Mouse (Mus musculus): ENCODE measurements around the gene Map7. TPM values are rescaled to one million over a fixed set of nuclear protein-coding genes. Genes with fewer than 3 reads are reported as not detected.

Gene Map7
- total RNA-seq, 2 experiments from 2014 or later, result 2.3 to 3.7 TPM

- no peak for DNase-seq
Observed at GRCm38 (mm10) chr10:20185806-20186205, 37.5 kb downstream of the Map7 start.

- no peak for DNase-seq
Observed at GRCm38 (mm10) chr10:20186800-20187273, 38.6 kb downstream of the Map7 start.

GRCm38 (mm10) chr10:20190139-20190747 is 42.0 kb downstream of the Map7 start:
- no peak for DNase-seq

DNA sequence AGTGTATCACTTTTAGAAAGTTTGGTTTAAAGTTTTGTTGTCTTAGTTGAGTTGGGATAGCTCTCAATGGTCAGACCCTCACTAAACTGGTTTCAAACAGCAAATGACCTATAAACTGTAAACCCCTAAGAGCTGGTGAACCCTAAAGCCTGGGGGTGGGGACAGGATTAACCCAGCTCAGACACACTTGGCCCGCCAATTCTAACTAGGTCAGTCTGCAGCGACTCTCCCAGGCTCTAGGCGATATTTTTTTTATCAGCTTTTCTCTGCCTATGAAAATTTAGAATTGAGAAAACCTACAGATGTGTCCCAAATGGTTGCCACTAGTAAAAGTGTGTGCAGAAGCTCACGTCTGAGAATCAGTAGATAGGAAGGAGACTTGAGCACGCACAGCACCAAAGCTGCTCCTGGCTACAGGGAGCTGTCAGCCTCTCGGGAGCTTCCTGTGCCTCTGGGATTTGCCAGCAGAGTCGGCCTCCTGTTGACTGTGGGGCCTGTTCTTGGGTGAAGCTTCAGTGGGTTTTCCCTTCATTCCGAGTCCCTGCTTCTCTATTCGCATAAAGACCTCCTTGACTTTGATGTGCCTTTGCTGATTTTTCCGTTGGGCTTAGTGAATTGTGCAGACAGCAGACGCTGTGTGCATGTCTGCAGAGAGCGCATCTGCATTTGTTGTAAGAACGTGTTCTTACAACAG is 46.7 kb downstream of the Map7 start:
- DNase-seq, result no peak

GRCm38 (mm10) chr10:20197039-20197438 is 48.8 kb downstream of the Map7 start:
- no peak for DNase-seq

DNA sequence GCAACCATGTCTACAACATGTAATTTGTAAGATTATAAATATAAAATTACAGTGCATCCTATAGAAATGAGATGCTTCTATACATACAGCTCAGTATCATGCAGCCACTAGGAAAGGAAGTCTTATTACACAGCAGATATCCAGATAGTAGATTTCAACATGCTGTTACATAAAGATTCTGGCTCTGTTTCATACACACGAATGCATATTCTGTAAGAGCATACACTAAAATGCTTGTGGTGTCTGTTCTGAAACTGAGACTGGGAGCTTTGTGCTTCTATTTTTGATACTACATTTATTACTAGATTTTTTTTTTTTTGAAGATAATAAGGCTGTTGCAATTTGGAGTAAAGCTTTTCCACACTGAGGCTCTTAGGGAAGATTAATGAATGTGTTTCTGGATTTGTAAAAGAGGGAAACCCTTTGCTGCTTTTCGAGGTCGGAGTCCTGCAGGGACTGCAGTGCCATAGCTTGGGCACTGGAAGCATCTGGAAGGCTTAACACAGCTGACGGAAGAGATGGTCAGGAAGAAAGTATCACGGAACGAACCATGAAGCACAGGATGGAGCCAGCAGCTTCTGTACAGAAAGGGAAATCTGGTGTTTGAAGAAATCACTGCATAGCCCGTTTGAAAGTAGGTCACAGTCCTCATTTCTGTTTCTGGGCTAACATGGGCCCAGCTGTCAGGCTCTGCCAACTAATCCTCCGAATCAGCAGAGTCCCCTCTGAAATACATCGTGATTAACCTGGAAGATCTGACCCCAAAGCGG is 50.9 kb downstream of the Map7 start:
- DNase-seq, result no peak

- no peak for DNase-seq
Observed at GRCm38 (mm10) chr10:20201236-20201635, 53.0 kb downstream of the Map7 start.

DNA sequence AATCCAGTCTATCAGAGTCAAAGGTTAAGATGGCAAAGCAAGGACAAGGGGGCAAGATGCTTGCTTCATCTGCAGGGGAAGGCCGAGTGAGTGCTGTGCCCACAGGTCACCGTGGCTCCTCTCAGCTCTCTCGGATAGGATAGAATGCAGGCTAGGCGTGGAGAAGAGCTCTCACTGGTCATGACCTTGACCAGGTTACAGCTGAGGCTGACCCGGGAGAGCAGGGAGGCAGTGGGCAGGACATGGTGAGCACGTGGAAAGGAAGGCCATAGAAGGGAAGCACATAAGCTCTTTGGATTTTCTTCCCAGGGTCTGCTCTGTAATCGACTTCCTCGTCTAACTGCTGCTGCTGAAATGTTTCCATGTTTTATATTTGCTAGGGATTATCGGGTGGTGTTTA is 53.9 kb downstream of the Map7 start:
- no peak for DNase-seq

GRCm38 (mm10) chr10:20202818-20203217 is 54.5 kb downstream of the Map7 start:
- no peak for DNase-seq

DNA sequence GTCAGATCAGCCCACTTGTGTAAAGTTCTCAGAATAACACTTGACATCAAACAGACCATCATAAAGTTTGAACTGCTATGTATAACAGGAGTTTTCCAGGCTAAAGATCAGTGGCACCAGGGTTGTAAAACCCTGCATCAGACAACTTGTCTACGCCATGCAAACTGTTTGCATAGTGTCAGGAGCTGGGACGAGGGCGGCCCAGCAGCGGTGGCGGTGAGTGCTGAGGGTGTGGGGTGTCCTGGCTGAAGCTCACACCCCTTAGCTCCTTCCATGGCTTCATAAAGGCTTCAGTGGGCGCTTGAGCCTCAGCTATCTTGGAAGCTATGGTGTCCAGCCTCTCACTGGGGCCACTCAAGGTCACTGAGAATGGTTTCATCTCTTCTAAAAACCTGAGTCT is 55.2 kb downstream of the Map7 start:
- no peak for DNase-seq

DNA sequence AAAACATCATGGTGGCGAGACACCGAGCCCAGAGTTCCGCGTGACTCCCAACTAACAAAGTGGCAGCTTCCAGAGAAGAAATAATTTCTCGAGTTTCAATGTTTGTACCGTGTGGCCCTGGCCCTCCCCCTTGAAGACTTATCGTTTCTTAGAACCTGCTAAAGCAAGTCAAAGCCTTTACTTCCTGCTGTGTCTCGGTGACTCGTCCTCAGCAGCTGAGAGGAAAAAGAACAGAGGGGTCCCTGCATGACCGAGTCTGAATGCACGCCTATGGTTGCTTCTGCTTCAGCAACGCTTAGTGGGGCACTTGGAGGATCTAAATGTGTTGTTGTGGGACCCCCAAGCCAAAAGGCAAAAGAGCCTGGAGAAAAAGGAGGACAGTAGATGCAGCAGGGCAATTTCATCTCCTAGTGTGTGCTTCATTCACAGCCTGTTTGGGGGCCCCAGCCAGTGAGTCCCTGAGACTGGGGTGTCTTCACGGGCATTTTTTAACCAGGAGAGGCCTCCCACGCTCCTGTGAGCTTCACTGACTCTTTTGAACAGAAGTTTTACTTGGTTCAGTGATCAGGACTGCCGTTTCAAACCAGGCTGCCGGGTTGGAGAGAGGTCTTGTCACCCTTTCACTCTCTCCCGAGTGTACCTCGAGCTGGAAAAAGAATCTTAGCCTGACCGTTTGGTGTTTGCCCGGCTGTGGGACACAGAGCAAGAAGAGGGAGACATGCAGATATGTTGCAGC is 56.6 kb downstream of the Map7 start:
- DNase-seq, result no peak

GRCm38 (mm10) chr10:20206966-20207365 is 58.7 kb downstream of the Map7 start:
- no peak for DNase-seq

GRCm38 (mm10) chr10:20209609-20210341 is 61.5 kb downstream of the Map7 start:
- DNase-seq, result no peak

DNA sequence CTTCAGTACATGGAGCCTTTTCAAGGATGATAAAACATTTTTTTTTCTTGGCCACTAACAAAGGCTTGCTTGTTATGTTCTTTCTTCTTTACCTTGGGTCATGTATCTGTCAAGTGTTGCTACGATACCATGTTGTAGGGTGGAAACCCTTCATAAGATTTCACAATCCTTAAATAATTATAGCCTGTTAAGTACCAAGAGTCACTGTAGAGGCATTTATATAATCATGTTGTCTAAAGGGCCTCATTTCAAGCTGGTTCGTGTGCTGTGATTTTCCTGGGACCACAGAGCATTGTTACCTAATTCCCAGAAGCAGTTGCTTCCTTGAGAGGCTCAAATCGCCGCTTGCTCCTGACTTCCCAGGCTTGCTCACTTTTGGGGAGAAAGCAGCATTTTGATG is 66.1 kb downstream of the Map7 start:
- no peak for DNase-seq

DNA sequence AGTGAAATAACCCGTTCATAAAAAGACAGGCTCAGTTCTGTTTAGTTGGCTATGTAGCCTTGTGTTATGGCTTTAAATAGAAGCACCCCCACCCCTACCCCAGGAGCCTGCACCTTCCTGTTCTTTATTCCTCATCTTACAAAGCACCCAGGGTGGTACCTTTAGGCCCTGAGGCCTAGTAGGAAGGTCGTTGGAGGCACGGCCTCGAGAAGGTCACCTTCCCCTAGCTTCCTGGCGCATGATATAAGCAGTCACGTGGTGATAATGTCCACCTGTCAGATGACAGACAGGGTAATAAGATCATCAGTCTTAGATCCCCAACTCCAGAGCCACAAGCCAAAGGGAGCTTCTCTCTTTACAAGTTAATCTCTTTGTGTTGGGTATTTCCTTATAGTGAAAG is 68.7 kb downstream of the Map7 start:
- no peak for DNase-seq

DNA sequence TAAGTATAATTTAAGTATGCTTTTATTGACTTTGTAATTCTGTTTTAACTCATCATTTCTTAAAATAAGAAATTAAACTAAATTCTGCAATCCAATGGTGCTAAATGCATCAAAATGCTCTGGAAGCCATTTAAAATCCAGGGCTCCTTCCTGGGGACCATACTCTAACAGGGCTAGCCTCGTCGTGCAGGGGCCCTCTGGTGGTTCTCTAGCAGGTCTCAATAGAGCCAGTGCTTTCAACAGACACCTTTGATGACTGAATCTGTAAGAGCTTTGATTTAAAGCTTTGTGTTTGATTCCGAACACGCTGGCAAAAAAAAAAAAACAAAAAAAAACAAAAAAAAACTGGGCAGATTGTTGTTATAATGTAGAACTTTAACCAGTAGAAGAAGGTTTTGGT is 70.6 kb downstream of the Map7 start:
- no peak for DNase-seq

DNA sequence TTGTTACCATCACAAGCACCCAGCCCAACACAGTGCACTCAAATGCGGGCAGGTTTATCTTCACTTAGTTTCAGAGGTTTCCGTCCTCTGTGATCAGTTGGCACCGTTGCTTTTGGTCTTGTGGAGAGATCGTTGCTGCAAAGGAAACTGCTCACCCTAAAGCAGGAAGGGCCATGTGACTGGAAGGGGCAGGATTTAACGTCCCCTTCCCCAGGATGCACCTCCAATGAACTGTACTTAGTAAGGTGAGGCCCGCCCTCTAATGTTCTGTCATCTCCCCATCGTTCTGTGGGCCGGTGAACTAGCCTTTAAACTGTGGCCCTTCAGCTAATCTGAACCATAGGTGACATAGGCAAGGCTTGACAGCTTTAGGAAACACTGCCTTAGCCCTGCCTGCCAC is 71.3 kb downstream of the Map7 start:
- no peak for DNase-seq

GRCm38 (mm10) chr10:20220443-20221071 is 72.3 kb downstream of the Map7 start:
- no peak for DNase-seq

DNA sequence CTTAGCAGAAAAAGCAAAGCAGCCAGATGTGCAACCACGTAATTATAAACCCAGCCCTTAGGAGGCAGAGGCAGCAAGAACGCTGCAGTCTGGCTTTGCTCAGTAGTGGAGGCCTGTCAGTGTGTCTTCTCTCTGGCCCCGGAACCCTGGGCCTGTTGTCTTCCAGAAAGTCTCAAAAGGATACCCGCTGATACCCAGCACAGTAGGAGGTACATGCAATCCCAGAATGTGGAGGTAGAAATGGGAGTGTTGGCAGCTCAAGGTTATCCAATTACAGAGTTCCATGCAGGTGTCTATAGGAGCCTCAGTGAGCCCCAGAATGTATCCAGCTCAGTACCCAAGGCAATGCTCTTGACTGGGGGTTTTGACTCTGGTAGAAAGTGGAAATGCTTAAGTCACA is 73.7 kb downstream of the Map7 start:
- DNase-seq, result no peak

- peak; percentile 38 for DNase-seq
Observed at GRCm38 (mm10) chr10:20226728-20227127, 78.5 kb downstream of the Map7 start.

DNA sequence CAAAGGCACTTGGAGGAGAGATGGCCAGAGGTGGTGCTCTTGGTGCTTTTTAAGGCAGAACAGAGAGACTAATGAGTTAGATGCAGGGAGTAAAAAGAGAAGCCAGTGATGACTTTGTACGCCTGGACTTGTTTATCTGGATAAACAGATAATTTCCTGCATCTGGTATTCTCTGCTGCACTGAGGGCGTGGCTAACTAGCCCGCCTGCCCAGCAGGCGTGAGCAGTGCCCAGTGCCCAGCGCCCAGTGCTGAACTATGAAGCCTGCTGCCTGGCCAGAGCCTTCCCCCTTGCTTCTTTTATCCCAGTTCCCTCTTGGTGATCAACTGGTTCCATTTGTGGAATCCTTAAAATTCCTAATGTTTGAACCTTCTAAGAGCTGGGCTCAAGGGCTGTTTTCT is 81.8 kb downstream of the Map7 start:
- DNase-seq, result no peak

Data from gastrocnemius, postnatal 25 days (tissue).